Mouse (Mus musculus) gastrocnemius, postnatal 36 days (tissue): Measurements from ENCODE around the gene Ms4a5. TPM values are rescaled to one million over a fixed set of nuclear protein-coding genes. Genes with fewer than 3 reads are reported as not detected.

Experiments used
- DNase-seq, 2 experiments: peaks; one replicate each; pipeline ENCODE4 v3.0.0; 2022
- intact Hi-C: fragments of 180-260 bp; cut with DNase I; formaldehyde crosslinking; loops from one replicate; pipeline ENCODE4 v1.15.1; 2025
- total RNA-seq, 2 experiments: library from RNA; stranded (reverse); gene quantifications; 2 replicates each; pipeline ENCODE4 v1.2.3; 2021

Gene Ms4a5
- total RNA-seq, 2 experiments from 2014 or later, result not detected

DNA sequence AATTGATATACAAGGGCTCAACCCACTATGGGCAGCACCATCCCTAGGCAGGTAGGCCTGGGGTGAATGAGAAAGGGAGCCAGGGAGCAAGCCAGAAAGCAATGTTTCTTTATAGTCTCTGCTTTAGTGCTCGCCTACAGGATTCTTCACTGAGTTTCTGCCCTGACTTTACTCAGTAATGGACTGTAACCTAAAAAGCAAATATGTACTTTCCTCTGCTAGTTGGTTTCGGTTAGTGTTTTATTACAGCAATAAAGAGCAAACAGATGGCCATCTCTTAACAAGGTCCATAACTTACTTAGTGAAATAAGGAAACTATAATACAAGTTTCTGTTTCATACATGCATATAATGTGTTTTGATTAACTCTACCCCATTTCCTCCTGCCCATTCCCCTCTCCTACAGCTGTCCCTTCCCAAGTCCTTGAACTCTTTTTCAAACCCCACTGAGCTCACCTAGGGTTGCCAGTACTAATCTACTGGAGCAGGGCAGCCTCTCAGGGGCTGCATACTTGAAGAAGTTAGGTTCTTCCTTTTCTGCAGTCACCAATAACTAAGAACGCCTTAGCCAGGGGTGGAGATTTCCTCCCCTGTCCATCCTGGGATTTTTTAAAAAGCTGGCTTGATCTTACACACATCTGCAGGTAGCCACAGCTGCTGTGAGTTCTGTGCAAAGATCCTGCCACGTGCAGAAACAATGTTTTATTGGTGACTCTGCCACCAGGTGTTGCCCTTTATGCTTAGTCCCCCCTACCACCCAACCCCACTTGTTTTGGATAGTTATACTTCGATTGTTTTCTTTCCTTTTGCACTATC is 48.5 kb downstream of the Ms4a5 start:
- intact Hi-C loops, result no loop called here
- DNase-seq, result no peak

DNA sequence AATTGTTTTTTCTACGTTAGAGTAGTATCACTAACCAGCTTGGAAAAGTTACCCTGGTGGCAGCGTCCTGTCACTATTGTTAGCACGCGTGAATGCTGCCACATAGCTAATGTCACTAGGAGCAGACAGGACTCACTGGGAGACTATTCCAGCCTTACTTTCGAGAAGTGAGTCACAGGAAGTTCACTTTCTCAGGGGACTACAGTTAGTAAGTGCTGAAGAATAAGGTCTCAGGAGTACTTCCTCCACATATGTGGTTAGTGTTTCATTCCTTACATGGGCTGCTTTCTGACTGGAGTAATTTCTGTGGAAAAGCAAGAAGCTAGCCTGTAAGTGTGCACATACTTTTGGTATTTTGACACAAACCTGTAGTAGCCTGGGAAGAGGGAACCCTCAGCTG is 49.4 kb downstream of the Ms4a5 start:
- DNase-seq, result no peak
- intact Hi-C loops, result no loop called here

DNA sequence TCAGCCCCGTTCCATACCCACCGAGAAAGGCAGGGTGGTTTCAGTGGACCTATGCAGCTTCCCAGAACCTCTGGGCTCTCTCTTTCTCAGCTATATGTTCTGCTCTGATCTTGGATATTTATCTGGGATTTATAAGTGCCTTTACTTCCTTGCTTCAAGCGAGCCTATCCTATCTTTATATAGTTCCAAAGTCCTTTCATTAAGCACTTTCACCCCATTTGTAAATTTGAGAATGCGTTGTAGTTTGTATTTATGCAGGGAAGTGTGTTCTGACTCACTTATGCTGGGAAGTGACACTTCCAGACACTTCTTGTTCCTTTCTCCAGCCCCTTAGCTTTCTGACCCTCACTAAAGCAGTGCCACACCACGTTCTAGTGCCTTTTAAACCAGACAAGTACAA is 51.3 kb downstream of the Ms4a5 start, which contains the start of gene Ms4a12:
Gene Ms4a12, minus strand, starts transcription at position 101 of the 400 bp plus-strand sequence.
- intact Hi-C loops, result no loop called here
- no peak for DNase-seq

Other genes starting within 250 kb of the Ms4a5 start
- gene Ms4a8a, start 202.8 kb downstream of the Ms4a5 start, total RNA-seq, result under 1 TPM; 0.48 to 0.54 TPM
- gene 1700017D01Rik, start 153.0 kb downstream of the Ms4a5 start, total RNA-seq, result not detected
- not detected for gene 1700025F22Rik, start 118.6 kb downstream of the Ms4a5 start, total RNA-seq
- not detected for gene Ms4a13, start 87.1 kb downstream of the Ms4a5 start, total RNA-seq
- not detected for gene Ms4a12, start 51.4 kb downstream of the Ms4a5 start, total RNA-seq
- gene Ms4a1, start 17.6 kb downstream of the Ms4a5 start, total RNA-seq, result not detected
- gene Ms4a14, start 30.6 kb upstream of the Ms4a5 start, total RNA-seq, result under 1 TPM in 1 of 2 experiments, not detected in 1; 0.05 TPM
- gene Ms4a7, start 52.3 kb upstream of the Ms4a5 start, total RNA-seq, result under 1 TPM; 0.25 to 0.33 TPM
- 1 to 10 TPM; 2.0 to 3.5 TPM for gene Ms4a4a, start 91.7 kb upstream of the Ms4a5 start, total RNA-seq
- gene Ms4a4c, start 120.9 kb upstream of the Ms4a5 start, total RNA-seq, result under 1 TPM in 1 of 2 experiments, not detected in 1; 0.35 TPM
- gene Ms4a4b, start 159.7 kb upstream of the Ms4a5 start, total RNA-seq, result not detected
- 1 to 10 TPM; 1.3 to 2.3 TPM for gene Ms4a6c, start 185.5 kb upstream of the Ms4a5 start, total RNA-seq
- under 1 TPM in 1 of 2 experiments, not detected in 1; 0.39 TPM for gene Gm8369, start 202.1 kb upstream of the Ms4a5 start, total RNA-seq
- 1 to 10 TPM; 1.8 to 2.2 TPM for gene Ms4a6b, start 232.6 kb upstream of the Ms4a5 start, total RNA-seq